Mouse (Mus musculus) megakaryocyte-erythroid progenitor cell, adult 5-6 weeks (primary cell): ENCODE measurements at regions not wholly inside any gene's neighbourhood (a gene's known extent, or its start where the extent isn't known, plus 50 kb on each side); places are given as distances from the start of the nearest gene placed in this dataset.
"Not testable (repeated sequence)": the region's sequence is repeated elsewhere in the genome, so short reads cannot be mapped to it uniquely, and the experiment has no call there.

Experiments used
- ATAC-seq: replicated peaks from 2 replicates; pipeline ENCODE4 v1.8.0; 2016; ENCODE audit warnings: mild to moderate bottlenecking, inconsistent platforms; ENCODE audit not compliant: severe bottlenecking, poor library complexity, low FRiP score, low TSS enrichment

DNA sequence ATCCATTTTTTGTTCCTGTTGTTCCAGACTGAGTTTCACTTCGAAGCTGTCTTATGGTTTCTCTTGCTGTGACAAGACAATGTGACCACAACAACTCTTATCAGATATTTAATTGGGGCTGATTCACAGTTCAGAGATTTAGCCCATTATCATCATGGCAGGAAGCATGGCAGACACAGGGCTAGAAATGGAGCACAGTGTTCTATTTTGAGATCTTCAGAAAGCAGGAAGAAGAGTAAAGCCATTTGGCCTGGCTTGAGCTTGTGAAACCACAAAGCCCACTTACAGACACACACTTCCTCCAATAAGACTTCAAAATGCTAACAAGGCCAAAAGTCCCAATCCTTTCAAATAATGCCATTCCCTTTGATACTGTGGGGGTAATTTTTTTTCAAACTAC lies 670.4 kb upstream of the Cdh12 start:
- no peak for ATAC-seq

DNA sequence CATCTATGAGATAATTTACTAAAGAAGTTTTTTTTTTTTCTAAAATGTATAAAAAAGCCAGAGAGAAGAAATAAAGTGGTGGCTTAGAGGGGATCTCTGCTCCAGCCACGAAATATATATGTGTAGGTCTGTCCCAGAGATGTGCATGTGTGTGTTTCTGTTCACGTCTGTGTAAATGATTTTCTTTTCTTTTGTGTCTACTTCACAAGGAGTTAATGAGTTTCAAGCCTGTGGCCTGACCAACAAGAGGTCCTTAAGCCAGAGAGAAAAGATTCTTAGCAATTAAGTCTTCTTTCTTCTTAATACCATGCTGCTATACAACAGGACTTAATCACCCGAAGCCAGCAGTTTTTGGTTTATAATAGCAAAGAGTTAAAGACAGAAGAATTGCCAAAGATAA lies 665.2 kb upstream of the Cdh12 start:
- ATAC-seq = no peak

DNA sequence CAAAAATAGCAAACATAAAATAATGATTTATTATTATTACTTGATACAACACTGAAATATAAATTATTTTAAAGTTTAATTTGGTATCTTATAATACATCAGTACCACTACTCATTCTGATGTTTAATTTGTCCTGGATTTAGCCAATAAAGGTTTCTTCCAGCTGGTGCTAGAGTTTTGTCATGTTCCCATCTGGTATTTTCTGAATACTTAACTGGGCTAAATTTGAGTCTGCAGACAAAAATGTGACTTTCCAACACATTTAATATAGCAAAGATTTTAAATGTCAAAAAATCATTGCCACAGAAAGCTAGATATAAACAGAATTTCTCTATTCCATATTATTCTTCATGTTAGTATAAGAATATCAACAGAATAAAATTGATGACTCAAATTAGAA lies 642.1 kb upstream of the Cdh12 start:
- ATAC-seq = no peak

DNA sequence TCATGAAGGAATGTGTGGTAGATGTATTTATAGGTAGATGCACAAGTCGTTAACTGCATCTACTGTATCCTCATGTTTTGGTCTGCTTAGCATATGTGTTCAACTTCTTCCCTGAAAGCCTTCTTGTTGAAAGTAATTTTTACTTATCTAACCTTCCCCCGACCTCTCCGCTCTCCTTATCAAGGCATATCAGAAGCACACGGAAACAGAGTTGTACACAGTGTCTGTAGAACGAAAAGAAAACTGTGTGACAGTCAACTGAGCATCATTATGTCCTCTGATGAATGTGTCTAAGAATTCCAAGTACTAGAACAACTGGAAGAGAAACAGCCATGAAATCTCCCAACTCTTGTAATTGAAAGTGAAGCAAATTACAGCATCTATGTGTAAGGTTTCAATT lies 635.4 kb upstream of the Cdh12 start:
- ATAC-seq = no peak

DNA sequence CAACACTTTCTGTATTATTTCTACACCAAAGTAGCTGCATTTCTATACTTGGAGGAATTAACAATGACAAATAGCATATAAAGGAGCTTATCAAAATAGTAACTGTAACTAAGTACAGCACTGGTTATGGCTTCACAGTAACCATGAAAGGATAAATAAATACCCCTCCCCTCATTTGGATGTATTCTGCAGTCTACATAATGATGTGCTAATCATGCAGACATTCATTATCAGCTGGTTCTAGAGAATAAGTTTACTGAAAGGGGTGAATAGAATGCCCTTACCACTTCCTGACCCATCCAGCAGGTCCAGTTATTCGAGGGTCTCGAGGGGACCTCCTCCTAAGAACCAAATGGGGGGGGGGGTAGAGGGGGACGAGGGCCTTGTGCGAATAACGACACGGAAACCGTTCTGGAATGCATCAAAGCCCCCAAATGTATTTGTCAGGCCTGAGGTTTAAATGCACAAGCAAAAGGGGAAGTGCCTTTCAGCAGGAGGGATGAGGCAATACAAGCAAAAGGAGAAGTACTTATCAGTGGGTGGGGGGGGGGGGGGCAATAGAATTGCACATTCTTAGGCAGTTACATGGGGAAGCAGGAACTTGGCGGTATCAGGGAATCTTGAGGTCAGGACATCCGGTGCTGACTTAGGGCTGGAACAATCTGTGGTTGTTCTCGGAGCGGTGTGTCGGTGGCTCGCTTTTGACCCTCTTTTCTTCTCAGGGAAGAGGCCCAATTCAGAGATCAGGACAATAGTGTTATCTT lies 592.0 kb upstream of the Cdh12 start:
- not testable (repeated sequence) for ATAC-seq

DNA sequence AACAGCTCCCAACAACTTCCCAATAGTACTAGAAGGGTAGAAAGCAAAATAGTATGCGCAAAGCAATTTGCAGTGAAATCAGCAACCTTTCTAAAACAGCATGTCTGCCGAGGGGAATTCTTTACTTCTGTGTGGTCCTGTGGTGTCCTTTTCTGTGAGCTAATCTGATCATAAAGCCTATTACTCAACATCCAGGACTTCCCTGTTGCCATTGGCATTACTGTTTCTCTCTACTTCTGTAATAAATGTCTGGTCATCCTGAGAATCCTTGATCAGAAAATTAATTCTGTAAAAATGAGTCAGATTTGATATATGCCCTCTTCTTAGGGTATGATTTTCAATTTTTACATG lies 591.4 kb upstream of the Cdh12 start:
- ATAC-seq = 0 out of 2 replicates have a peak, but pooled peaks have one; percentile 41

DNA sequence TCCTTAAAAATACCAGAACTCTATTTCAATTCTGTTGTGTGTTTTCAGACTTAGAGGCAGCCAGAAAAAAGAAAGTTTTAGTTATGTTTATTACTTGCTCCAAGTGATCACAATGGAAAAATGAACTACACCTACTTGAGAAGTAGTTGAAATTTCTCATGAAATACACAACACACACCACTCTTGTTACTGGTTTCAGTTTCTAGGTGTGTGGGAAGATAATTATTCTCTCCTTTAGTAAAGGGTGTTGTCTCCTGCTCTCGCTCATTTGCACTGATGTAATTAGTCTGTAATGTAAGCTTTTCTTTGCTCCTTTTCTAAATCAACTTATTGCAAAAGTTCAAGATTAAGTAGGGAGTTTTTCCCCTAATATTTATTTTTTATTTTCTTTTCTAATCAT lies 590.4 kb upstream of the Cdh12 start:
- no peak for ATAC-seq

DNA sequence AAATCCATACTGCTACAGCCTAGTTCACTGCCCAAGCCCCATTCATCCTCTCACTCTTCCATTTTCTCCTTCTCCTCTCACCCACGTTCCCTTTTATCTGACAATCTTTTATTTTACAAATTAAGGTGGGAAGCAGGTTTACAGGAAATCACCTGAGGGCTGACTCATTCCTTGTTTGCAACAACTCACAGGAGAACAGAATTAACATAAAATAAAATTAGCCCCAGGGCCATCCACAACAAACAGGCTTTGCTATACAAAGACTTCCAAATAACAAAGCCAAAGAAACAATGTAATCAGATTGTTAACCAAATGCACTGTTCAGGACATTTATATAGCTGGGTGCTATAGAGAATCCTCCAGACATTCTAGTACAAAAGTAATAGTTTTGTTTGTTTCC lies 585.1 kb upstream of the Cdh12 start:
- no peak for ATAC-seq

DNA sequence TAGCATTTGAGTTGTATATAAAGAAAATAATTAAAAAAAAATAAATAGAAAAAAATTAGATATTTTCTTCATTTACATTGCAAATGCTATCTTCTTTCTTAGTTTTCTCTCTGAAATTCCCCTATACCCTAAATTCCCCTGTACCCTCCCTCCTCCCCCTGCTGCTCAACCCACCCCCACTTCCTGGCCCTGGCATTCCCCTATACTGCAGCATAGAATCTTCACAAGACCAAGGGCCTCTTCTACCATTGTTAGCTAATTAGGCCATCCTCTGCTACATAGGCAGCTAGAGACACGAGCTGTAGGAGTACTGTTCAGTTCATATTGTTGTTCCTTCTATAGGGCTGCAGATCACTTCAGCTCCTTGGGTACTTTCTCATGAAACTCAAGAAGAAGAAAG lies 582.5 kb upstream of the Cdh12 start:
- ATAC-seq = no peak

DNA sequence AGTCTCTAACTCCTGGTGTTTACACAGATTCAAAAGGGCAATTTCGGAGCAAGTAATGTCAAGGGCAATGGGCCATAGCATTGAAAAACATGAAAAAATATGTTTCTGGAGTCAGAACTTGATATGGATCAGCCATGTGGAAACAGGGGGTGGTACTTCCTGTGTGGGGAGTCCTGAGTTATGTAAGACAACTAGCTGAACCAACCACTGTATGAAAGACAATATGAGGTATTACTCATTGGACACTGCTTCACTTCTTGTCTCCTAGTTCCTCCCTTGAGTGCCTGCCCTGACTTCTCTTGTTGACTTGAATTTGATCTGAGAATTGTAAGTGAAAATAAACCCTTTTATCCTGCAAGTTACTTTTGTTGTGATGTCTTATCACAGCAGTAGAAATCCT lies 580.0 kb upstream of the Cdh12 start:
- no peak for ATAC-seq

DNA sequence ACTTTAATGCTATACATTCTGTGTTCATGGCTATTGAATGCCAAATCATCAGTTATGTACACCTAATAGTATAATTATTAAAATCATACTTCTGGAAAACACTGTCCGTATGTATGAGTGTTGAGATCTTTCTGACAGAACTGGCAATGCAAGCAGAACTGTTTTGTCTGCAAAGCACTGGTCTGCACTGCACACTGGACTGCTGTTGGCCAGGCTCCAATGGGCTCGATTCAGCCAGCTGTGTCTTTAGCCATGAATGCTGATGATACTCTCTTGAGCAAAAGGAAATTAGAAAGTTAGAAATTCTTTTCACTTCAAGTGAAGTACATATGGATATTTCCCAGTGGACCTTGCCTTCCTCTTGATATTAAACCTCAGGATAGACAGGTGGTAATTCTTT lies 576.5 kb upstream of the Cdh12 start:
- ATAC-seq = no peak
